Mouse (Mus musculus): Measurements from ENCODE around the gene Tmem220.

Tmem220 gene

DNA sequence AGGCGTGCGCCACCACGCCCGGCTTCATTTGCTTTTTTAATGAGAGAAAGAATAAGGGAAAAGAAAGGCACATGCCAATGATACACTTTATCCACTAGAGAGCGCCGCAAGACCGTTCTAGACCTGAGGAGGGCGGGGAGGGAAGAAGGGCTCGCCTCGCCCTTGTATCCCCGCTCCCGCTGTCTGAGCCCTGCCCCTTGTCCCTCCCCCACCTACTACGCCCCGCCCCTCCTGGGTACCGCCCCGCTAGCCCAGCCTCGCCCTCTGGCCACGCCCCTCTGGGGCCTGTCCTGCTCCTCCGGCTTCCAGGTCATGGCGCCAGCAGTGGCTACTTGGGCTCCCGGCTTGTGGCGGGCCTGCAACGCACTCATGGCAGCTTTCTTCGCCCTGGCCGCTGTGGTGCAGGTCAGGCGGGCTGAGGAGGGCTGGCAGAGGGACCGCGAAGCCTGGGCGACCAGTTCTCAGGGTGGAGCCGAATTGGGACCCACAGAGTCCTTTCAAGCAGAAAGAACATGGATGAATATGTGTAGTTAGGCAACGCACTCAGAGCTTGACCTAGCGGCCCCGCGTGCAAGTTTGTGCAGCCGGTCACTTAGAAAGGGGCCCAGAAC is at the start of gene Tmem220:
Gene Tmem220 (plus strand): TSS at position 288 of the 611 bp plus-strand sequence.
- peak; percentile 95 to 97 for DNase-seq (ENCODE audit: low spot score in 2 of 2)

DNA sequence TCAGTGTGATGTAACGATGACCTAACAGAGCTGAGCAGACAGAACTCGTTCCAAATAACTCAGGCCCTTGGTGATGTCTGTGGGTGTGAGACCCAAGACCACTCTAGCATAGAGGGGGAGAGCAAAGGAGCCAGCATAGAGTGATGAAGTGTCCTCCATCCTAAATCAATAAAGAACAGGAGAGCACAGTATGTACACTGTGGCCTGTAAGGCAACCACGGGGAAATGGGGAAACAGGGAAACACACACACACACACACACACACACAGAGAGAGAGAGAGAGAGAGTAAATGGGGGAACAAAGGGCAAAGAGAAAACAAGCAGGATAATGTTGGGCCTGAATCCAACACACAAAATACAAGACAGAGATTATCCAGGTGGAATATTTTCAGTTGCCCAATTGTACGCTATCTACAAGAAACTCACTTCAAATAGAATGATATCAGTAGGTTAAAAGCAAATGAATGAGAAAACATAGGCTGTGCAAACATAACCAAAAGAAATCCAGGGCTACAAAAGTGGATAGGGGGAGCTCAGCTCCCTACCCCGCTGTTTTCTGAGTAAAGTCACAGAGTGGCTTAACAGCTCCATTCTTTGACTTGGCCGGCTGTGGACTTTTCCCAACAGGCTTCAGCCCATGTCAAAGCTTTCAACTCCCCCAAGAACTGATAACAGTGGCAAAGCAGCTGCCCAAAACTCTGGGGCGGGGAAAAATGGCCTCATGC is 49.2 kb upstream of the Tmem220 start:
- no peak for DNase-seq (ENCODE audit: low spot score in 2 of 2)

DNA sequence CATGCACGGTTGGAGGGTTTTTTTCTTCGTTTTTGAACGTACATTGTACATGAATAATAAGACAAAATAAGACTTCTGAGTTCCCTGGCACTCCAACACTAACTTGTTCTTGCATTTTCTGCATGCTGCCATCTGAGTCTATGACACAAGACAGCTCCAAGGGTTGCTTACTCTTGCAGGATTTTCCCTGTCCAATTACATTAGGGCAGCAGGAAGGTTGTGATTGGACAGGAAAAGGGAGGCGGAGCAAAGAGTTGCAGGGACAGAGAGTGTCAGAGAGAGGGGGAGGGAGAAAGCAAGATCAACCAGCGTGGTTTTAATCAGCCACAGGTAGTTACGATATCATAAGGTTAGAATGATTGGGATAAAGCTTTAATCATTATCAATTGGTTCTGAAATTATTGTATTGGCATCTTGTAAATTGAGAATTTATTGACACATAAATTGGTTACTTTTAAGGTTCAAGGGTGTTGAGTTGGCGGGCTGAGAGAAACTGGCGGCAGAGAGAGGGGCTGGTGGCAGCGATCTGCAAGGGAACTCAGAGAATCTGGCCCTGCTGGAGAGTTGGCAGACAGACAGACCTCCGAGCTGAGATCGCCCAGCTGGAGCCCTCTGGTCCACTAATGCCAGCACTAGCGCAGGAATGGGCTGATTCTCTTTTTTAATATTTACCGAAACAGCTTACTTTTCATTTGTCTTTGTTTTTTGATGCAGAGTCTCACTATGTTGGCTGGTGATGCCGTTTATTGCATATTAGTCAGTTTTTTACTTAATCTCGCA is 43.4 kb upstream of the Tmem220 start:
- DNase-seq (ENCODE audit: low spot score in 2 of 2) = no peak

DNA sequence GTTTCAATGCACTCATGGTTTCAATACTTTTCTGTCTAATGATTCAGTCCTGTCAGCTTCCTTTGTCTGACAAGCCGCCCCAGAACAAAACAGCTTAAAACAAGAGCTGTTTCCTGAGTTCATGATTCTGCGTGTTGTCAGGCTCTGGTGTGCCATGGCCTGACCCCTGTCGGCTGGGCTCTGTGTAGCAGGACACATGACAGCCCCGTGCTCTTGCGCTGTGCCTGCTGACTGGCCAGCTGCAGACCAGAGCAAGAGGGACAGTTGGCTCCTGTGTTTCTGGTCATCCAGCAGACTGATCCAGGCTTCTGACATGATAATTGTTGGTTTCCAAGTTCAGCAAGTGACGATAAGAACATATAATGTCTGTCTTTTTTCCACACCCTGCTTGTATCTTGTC is 42.2 kb upstream of the Tmem220 start:
- DNase-seq (ENCODE audit: low spot score in 2 of 2) = peak; percentile 29 to 66

DNA sequence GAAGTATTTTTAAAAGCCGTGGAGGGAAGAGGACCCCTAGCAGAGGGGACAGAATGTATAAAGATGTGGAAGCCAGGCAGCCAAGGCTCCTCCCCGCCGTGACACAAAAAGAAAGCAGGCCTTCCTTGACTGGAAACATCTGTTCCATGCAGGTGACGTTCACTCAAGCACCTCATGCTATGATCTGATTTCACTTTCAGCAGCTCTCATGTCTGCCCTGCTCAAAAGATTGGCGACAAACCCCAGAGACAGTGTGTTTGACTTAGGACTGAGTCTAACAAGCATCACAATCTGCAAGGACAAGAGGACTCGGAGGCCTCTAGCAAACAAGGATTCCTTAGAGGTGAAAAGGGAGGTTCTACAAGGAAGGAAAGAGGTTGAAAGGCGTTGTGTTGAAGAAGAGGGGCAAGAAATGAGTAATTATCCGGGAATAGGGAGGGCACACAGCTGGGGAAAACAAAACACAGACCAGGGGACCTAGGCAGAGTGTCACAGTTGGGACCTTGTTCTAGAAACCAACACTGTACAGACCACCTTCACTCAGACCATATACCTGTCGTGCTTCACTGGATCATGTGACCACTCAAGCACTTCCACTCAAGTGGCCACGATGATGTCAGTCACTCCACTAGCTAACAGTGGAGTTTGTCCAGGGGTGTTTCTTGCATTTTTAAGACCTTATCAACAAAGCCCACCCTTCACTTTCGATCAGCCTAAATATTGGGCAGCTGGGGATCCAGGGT is 41.4 kb upstream of the Tmem220 start:
- no peak for DNase-seq (ENCODE audit: low spot score in 2 of 2)

DNA sequence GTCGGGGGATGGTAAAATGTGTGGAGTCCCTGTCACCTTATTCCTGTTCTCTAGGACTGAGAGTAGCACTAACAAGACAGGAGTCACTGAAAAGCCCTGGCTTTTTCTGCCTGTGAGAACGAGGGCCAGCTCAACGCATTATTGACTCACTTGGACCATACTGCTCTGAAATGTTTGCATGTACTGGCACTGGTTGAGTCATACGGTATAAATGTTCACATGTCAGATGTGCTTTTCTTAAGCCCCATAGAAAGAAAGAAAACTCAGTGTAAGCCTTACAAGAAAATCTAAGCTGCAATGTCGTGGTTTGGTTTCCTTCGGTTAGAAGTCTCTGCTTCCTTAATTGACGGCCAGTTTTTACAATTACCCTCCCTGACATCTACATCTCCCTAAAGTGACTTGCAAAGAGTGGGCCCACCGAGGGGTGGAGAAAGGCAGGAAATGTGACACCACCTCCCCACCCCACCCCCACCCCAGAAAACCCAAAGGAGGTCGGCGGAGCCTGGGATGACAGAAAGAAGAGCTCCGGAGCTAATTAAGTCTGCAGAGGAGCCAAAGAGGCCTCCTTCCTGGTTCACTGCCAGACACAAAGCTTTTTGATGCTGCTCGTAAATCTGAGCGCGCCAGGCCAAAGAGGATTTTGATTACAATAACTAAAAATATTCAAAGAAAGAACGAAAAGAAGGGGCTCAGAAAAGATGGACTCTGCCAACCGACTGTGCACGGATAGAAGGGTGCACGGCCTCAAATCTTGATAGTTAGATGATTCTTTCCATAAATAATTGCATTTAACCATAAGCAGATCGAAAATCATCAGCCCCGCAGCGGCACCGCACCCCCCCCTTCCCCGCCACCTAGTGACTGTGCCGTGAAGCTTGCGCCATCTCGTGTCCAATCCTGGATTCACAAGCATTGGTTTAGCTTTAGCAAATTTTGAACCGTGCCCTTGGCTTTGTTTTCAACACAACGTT is 40.5 kb upstream of the Tmem220 start:
- DNase-seq (ENCODE audit: low spot score in 2 of 2) = peak; percentile 59 to 80

DNA sequence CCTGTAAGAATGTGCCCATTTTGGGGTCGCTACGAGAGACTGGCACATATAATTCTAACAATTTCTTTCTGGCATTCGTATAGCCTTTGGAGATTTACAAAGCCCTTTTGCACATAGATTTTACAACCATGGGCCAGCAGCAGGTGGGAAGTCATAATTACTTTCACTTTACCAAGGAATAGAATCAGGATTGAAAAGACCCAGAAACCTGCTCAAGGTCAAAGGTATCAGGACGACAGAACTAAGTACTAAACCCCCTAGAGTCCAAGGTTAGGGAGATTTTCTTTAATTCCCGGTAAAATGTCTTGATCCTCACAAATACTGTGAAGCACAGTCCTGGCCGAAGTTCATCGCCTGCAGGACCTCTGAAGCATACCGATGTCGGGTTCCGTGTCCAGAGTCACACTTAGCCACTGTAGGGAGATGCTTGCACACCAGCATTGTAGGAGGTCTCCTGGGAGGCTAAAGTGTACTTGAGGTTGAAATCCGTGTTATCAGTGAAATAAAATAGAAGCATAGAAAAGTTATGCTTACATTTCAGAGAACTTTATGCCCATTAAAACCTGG is 39.7 kb upstream of the Tmem220 start:
- no peak for DNase-seq (ENCODE audit: low spot score in 2 of 2)

DNA sequence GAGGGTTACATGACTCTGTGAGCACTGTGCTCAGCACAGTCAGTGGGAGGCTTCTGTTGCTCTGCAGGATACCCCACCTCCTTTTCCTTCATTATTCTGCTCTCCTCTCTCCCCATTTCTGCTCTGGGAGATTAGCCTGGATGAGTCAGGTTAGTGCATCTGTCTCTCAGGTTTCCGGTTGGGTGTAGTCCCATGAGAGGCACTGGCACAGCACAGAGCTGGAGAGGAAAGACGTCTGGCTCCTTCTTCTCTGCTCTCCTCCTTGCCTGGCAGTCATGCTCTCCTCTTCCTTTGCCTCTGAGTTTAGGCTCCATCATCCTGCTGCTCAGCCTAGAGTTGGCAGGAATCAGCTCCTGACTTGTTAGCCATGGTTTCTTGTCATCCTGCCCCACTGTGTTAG is 32.8 kb upstream of the Tmem220 start:
- DNase-seq (ENCODE audit: low spot score in 2 of 2) = no peak

DNA sequence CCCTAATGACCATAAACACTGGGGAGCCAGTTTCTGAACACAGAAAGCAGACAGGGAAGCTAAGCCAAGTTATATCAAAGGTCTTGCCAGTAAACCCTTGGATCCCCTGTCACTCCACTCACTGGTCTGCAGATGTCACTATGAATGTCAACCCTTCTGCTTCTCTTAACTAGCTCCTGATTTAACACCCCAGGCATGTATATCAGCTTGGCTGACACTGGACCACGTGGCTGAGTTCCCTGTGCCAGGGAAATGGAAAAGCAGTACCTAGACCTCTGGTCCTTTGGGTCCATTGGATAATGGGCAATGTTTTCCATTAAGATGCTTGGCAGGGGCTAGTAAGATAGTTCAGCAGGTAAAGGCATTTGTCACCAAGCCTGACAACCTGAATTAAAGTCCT is 31.3 kb upstream of the Tmem220 start:
- DNase-seq (ENCODE audit: low spot score in 2 of 2) = no peak

DNA sequence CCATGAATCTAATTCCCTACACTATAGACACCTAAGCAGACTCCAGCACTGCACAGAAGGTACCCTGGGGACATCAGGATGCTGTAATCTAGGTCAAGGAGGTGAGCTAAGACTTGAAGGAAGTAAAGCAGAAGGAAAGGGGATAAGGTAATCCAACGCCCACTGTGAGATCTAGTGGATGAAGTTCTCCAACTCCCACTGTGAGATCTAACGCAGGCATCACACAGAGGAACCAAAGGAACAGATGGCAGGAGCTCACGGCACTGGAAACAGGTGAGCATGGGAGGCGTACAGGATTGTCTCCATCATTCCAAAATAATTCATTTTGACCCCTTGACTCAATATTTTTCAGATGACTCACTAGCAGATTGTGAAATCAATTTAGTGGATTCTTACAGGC is 28.5 kb upstream of the Tmem220 start:
- no peak for DNase-seq (ENCODE audit: low spot score in 2 of 2)

DNA sequence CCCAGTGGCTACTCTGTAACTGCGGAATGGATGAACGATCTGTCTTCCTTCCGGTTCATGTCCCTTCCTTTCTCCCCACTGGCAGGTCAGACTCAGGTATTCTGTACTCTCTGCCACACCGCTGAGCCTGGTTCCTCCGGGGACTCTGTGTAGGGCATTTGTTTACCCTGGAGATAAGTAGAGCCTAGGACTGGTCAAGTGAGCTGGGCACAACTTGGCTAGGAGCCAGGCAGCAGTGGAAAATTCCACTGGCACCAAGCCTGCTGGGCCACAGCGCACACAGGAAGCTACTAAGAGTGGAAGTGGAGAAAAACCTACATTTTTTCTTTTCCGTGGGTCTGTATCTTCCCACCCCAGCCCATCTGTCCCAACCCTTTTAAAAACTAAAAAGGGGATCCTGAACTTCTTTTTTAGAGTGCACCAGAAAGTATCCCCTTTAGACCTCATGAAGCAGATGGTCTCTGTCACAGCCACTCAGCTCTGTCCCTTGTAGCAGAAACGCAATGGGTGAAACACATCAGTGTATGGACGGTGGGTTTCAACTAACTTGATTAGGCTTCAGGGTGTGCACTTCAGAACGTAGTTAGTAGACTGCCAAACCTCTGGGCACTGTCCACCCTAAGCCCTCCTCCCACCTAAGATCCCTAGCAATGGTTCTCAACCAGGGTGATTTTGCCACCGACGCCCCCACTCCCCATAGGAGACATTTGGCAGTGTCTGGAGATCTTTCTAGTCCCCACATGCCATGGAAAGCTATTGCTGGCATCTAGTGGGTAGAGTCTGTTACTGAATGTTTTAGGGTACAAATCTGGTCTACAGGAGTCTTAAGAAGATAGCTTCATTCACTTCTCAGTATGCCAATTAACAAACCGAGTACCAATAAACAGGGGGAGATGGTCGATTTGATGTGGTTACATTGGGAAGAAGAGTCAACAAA is 26.2 kb upstream of the Tmem220 start:
- no peak for DNase-seq (ENCODE audit: low spot score in 2 of 2)

DNA sequence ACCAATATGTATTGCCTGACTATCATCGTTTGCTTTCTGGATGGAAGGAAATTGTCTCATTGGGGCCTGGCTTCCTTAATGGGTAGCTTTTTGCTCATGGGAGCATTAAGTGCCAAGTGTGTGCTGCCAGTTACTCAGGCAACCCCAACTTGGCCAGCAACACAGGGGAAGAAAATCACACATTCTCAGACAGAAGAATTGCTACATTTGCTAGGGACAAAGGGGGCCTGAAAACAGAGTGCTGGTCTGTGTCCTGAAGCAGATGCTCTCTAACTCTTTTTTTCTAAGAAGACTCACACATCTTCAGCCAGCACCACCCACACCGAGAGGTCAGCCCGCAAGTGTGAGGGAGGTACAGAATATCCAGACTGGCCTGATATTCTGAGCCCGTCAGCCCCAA is 24.3 kb upstream of the Tmem220 start:
- DNase-seq (ENCODE audit: low spot score in 2 of 2) = no peak

DNA sequence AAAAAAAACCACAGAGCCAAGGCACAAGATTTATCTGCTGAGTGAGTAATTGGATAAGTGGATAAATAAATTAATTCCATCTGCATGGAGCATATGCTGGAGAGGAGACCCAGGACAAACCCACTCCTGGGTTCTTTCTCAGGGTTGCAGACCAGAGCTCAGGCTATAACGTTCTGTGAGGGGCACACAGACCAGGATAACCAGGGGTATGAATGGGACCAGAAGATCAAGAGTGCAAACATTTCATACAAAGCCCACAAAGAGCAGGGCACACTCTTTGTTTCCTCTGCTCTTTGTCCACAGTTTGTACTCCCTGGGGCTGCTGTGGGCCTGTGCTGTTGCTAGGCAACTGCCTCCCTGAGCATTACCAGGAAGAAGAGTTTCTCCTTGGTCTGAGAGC is 23.2 kb upstream of the Tmem220 start:
- DNase-seq (ENCODE audit: low spot score in 2 of 2) = no peak

DNA sequence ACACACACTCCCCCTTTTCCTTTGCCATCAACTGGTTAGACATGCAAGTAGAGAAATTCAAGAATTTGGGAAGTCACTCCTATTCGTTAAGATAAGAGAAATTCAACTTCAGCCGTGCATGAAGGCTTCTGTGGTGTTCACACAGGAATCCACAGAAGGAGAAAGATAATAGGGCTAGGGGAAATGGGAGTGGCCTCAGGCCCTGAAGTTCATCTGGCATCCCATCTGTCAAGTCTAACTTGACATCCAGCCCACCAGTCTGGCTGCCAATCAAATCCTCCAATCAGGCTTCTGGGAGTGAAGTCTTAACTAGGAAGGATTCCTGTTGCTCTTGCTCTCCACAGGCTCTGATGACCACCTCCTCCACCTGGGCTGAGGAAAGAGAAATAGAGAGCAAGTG is 22.0 kb upstream of the Tmem220 start:
- no peak for DNase-seq (ENCODE audit: low spot score in 2 of 2)

DNA sequence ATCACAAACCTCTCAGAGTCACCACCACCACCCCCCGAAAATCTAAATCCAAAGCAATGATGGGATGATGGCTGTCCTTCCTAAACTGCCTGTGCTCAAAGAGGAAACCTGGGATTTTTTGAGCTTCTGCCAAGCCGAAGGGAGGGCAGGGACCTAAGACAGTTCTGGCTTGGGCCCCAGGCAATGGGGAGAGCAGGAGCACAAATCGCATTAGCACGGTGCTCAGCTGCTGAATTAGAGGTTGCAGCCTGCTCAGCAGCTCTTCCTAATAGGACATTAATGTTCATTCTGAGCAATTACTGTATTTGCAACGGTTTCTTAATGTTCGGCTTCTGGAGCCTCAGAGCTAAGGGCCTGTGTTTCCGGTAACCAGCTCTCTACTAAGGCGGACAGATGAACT is 17.0 kb upstream of the Tmem220 start:
- no peak for DNase-seq (ENCODE audit: low spot score in 2 of 2)

DNA sequence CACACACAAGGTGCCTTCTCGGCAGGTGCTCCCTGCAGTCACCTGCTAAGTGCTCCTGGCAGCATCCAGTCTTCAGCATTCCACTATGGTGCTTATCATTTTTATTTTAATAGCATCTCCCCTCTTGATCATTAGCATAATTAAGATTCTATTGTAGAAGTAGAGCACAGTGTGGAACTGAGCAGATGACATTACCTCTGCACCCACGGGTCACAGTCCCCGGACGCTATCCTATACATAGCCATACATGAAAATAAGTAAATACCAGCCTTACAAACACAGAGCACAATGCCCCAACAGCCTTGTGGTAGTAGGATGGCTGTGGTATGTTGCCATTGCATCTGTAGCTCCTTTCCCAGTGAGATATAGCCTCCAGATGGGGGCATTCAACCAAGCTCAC is 16.4 kb upstream of the Tmem220 start:
- no peak for DNase-seq (ENCODE audit: low spot score in 2 of 2)

DNA sequence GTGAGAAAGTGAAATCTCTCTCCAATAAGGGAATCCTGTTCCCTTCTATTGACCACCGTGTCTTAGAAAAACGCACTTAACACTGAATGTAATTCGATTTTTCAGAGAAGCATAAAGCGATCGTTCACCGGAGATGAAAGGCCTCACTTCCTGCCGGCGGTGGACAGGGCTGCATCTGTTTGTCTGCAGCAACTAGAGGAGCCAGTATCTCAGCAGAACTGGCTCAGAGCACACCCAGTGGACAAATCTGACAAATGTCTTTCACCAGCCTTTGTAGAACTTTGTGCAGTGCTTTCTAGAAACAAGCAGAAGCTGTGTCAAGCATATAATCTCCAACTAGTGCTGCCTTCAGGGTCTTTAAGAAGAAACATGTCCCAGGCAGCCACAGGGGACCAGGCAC is 14.5 kb upstream of the Tmem220 start:
- no peak for DNase-seq (ENCODE audit: low spot score in 2 of 2)

DNA sequence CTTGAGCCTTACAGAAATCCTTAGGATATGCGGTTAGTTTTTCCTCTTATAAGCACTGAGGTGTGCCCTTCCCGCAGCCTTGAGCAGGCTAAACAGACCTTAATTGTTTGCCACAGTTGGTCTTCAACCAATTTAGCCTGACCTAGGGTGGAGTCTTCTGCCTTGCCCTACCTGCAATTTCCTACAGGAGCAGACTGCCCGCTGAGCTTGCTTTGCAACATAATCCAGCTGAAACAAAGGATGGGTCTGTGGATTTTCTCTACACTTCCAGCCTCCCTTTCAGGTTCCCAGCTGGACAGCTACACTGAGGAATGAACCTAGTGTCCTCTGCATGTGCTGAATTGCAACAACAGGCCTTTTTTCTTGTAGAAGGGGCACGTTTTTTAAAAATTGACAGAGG is 13.3 kb upstream of the Tmem220 start:
- no peak for DNase-seq (ENCODE audit: low spot score in 2 of 2)

DNA sequence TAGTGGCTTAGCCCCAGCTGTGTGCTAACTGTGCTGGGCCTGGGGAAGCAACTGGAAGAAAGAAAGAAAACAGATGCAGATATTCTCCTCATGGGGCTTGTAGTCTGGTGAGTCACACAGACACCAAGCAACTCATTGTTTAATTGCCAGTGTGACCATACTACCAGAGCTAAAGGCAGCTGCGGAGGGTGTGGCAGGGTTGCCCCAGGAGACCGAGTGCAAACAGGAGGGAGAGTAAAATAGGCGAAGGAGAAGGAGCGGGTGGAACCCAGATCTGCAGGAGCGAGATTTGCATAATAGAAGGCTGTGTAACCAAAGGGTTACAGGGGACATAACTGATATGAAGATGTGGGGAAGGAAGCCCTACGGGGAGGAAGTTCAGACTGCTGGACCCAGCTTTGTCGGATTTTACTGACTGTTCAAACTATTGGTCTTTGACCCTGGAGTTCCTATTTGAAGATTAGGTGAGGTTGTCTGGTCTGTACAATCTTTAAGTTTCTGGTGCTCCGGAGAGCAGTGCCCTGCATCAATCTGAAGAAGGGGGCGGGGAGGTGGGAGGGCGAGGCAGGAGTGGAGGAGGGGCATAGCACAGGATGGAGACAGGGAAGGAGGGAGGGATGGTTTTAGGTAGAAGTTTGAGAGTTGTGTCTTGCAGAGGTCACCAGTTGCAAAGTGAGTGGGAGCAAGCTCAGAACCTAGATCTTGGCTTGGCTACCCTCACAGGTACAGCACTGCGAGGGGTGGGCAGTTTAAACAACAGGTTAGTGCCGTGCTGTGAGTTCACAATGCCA is 7.0 kb upstream of the Tmem220 start:
- DNase-seq (ENCODE audit: low spot score in 2 of 2) = no peak

Data from spleen, postnatal 4 days (tissue).